Mouse (Mus musculus) NIH3T3 (cell line): ENCODE data around the gene Phactr1.

Experiments used
- DNase-seq: peaks from one replicate; pipeline ENCODE4 v3.0.0-alpha.2; 2012; ENCODE audit warnings: low read depth

Phactr1 gene

DNA sequence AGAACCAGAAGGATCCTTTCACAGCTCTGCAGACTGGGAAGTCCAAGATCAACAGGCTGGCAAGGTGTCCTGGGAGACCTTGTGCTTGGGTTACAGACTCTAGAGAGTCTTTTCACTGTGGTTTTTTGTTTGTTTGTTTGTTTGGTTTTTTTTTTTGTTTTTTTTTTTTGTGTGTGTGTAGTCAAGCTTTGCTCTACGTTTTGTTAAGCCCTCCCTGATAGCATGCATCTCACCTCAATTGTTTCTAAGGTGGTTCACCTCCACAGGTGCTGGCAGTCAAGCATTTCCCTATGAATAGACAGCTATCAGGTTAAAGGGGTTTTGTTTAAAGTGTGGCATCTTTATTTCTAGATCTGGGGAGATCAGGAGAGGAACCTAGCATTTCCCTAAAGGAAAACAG lies 191.7 kb downstream of the Phactr1 start:
- DNase-seq, result no peak

DNA sequence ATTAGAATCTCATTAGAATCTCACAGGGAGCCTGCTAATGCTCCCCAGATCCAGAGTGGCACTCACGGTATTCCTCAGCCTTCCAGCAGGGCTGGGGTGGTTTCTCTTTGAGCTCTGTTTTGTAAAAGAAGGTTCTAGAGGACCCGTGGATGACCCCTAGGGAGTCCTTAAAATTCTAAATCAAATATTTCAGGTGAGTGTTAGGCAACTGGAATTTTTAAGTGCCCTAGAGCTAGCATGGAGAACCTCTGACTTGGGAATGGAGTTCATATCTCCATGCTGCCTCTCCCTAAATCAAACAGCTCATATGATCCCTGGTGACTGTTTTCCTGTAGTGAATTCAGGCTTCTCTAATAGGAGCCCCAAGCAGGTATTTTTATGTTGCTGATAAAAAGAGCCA lies 197.9 kb downstream of the Phactr1 start:
- no peak for DNase-seq

DNA sequence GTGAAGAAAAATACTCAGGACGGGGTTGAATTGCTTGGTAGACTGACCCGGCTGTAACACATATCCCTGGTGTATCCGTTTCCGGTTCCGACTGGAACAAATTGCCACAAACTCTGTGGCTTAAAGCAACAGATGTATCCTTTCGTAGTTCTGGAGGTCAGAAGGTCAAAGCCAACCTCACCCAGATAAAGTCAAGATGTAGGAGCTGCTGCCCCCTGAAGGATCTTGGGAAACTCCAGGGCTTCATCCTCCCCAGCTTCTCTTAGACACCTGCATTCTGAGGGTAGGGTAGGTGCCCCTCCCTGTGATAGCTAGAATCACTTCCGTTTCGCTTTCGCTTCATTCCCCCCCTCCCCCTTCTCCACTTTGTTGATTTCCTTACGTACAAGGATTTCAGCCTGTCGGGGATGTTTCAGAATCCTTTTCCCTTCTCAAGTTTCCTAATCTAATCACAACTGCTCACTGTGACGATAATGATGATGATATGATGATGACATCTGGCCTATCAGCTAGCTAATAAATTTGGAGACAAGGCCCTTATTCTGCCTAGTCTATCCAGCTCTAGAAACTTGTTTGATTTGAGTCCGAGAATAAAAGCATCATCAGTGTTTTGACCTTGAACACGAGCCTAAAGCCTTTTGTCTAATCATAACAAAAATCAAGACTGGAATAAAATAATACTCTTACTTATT lies 203.8 kb downstream of the Phactr1 start:
- DNase-seq, result peak; percentile 66

DNA sequence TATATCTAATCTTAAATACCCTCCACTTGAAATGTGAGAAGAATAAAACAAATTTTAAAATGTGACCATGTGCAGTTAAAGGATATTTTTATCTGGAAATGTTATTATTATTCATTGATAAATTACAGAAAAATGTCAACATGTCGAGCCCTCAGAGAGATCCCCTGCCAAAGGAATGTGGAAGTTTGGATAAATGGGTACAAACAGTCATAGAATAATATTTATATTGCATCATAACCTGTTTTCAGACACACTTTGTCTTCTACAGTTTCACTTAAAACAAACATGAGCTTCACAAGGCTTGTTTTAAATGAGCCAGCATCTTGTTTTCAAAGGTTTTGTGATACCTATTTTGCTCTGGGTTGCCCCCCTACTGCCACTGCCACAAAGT lies 204.3 kb downstream of the Phactr1 start:
- peak; percentile 75 for DNase-seq

DNA sequence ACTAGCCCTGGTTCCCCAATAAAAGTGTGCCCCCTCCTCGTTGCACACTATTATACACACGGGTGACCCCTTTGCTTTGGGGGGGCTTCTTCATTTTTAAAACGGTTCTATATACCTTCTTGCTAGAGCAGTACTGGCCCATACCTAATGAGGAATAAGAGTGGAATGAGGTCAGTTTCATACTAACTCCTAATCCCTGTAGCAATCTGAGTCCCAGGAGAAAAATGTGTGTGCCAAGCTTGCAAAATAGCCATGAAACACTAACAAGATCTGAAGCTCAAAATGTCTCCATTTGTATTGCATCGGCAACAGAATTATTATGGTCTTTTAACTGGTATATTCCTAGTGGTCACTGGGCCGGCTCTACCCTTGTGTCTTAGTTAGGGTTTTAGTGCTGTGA lies 207.3 kb downstream of the Phactr1 start:
- DNase-seq, result peak; percentile 70

DNA sequence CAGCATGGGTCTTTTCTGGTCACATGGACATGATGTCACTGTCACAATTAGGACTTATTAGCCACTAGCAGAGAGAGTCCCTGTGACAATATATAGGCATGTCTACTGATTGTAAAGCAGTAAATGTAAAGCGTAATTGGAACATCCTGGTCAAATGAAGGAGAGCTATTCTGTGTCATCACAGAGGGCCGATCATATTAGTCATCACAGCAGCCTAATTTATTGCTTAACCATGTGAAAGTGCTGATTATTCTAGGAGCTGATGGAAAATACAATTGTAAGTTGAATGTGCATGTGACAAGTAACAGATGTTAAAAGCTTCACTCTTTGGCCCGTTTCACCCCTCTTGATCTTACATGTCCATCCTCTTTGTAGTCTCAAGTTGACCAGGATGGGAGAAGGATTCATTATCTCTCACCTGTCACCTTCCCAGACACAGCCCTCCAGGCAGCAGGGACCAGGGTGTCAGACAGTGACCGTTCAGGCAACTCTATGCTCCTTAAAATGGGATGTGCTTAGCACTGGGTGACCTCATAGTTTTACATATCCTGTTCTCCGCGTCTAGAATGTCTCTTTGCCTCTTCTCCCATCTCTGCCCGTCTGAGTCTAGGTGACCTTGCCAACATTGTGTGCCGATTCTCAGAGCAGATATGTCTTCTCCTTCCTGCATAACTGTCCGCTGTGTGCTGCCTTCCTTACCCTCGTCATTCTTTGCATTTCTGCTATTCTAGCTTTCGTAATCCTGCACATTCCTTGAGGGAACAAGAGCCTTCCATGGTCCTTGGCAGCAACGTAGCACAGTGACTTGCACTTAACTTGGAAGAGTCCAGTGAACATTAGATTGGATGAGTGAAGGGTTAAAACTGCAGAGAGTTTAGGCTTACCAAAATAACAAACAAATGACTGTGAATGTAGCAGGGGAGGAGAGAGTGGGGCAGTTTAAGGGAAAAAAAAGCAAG lies 209.4 kb downstream of the Phactr1 start:
- DNase-seq, result peak; percentile 82

DNA sequence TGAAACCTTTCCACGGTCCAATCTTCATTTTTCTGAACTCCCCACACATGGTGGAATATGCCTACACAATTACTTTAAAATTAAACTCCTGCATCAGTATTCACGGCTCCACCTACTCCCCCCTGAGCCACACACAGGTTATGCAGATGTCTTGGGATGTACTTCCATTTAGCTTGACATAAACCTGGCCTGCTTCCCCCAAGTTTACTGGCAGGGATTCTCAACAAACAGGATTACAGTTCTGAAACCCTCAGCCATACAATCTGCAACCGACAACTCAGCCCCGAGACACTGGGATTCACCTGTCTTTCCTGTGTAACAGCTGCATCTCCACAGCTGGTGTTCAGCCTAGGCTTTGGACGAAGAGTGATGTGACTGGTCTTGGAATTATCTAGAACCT lies 210.2 kb downstream of the Phactr1 start:
- DNase-seq, result peak; percentile 59

DNA sequence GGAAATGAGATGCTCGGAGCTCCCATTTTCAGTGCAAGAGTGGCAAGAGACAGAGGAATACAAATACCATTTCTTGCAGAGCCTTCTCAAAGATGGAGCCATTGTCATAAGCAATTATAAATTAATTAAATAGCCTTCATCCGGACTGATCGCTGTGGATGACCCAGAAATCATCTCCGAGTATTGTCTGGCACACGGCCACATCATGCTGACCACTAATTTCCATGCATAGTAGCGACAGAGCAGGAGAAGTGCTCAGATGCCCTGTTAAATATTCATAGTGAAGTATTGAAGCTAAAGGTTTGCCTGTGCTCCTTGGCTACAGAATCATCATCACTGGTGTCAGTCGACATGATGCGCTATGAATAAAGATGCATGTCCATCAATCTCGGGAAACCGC lies 213.6 kb downstream of the Phactr1 start:
- DNase-seq, result no peak

DNA sequence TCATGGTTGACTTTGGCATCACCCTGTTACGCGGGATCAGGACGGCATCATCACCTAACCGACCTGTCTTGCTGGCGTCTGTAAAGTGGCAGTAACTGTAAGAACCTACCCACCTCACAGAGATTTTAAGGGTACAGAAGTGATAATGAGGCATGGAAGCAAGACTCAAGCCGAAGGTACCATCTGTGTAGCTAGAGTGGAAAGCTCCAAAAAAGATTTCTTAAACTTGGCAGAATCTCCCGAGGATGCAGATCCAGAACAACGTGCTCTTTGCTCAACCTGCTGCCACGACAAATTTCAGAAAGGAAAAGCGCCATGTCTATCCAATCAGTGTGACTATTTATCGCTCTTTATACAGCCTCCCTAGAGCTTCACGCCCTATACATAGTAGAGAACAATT lies 214.2 kb downstream of the Phactr1 start:
- no peak for DNase-seq

DNA sequence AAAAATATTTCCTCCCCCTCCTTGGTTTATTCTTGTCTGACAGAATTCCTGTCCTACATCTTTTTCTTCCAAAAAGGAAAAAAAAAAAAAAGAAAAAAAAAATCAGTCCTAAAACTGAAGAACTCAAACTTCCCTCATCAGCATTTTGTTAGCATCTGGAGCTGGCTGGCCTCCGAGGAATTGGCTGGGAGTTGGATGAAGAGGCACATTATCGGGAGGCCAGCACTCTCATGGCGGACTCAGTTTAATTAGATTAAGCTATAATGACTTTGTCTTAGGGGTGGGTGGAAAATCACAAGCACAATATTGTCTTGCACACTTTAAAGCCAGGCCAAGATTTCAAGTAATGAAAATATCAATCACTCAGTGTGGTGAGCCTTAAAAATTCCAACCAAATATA lies 215.6 kb downstream of the Phactr1 start:
- no peak for DNase-seq

DNA sequence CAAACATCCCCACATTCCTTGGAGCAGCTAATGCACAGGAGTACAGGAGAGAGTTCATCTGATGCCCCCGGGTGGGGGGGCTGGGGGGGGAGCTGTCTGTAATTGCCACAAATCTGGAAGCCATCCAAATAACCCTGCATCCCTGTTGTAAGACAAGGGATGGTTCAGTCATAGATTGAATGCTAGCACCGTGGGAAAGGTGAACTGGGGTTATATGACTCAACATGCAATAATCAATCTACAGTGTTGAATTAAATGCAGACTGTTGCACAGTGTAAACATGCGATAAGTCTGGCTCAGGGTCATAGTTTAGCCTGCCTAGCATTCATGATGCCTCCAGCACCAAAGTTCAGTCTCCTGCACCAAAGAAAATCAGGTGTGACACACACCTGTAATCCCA lies 219.2 kb downstream of the Phactr1 start:
- DNase-seq, result peak; percentile 61

DNA sequence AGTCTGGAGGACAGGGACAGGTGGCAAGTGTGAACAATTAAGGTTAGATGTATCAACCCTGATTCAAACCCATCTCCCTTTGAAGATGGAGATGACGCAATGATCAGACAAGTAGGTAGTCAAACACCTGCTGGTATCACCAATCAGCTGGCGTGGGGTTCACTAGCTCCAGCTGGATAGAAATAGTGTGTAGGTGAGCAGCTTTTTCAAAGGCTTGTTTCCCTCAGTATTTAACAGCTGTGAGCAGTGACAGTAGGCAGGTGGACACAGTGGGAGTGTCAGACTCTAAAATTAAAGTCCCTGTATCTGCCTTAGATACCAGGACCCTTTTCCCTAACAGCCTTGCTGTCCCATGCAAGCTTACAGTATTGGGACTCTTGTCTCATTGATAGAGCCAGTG lies 221.4 kb downstream of the Phactr1 start:
- no peak for DNase-seq

DNA sequence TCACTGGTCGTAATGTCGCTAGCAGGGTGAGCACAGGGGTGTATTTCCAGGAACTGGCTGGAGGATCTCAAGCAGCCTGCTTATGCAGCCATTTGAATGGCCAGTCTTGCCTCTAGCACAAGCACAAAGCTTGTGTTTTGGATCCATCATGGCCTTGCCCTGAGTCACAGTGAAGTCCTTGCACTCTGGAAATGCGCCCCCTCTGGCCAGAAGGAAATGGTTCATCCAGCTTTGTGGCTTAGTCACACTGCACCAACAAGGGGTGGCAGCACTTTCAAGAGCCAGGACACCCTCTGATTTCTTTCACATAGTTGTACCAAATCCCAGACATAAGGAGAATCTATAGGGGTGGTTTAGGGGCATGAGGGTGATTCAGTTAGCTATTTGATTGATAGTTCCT lies 222.4 kb downstream of the Phactr1 start:
- DNase-seq, result peak; percentile 50

DNA sequence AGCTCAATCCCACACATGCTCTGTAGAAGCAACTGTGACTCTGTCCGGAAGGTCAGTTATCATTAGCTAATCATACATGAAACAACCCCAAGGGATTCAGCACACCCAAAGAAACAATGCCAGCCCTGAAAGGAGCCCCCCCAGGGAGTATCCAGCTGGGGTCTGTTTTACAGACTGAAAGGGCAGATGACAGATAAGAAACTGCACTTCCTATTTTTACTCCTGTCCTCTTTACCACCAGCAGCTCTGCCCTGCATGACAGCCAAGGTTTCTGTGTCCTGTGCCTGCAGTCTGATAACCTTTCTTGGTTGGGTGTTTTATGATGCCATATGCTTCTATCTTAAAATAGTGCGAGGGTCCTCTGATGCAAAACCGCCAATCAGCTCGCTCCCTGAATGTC lies 225.4 kb downstream of the Phactr1 start:
- DNase-seq, result no peak

DNA sequence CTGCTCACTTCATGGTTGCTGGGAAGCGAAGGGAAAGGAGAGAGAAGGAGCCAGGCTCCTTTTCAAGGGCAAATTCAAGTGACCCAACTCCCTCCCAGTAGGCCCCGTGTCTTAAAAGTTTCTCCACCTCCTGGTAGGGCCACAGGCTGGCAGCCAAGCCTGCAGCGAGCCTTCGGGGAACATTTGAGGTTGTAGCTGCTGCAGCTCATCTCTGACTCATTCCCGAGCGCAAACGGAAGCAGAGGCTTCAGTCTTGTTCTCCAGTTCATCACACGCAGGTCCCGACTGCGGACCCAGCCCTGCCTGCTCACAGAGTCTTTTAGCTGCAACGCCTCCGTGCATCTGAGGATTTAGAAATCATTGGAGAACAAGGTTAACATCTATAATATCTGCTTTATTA lies 226.6 kb downstream of the Phactr1 start:
- peak; percentile 87 for DNase-seq

DNA sequence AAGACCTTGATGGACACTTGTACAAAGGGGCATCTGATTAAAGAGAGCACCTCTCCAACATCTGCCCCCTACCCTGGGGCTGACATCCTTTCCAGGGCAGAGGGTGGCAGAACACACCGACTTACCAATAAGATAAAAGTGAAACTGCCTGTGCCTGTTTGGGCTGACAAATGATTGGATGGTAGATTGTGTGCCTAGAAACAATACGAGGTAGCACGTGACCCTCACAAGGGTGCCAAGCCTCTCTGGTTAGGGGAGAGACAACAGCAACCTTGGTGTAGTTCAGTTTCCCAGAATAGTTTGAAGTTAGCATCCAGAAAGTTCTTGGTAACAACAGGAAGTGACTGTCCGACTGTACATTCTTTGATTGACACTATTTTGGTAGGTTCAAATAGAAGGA lies 234.7 kb downstream of the Phactr1 start:
- no peak for DNase-seq

DNA sequence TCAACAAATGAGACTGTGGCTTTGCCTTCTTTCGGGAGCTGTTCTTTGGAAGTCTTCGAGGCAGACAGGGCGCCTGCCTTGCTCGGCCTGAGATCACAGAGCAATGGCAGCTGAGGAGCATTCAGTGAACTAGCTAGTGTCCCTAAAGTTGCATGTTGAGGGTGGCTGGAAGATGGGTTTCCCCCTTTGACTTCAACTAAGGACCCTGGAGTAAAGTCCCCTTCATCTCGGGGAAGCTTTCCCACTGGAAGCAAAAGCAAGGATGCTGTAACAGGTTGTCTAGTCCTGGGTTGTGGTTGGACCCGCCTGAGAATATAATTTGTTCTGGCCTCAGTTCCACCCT lies 235.4 kb downstream of the Phactr1 start:
- DNase-seq, result peak; percentile 10

DNA sequence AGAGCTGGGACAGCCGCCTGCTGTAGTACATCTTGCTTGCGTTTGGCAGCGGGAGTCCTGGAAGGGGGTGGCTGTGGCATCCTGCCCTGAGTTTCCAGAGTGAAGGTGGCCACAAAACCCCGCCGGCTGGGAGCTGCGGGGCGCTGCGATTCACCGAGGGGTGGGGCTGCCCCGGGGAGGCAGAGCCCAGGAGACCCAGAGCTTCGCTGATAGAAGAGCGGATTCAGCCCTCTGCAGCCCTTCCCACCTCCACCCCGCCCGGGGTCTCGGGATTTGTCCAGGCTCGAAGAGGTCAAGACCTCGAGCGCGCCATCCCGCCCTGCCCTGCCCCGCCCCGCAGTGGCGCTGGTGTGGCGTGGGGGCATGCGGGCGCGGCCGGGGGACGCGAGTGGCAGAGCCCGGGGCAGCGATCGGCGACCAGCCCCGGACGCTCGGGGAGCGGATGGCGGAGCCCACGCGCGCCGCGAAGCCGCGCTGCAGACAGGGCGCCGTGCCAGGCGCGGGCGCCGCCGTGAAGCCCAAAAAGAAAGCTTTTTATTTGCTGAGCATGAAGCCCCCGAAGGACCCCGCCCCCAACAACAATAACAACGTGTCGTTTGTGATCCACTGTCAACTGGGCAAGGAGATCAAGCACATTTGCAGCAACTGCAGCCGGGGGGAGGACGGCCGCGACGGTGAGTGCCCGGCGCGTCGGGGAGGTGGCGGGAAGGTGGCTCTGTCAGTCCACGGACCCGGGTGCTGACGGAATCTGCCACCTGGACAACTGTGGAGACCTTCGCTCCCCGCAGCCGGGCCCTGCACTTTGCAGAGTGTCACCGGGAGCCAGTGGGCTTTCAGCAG lies 236.0 kb downstream of the Phactr1 start:
- peak; percentile 66 for DNase-seq

DNA sequence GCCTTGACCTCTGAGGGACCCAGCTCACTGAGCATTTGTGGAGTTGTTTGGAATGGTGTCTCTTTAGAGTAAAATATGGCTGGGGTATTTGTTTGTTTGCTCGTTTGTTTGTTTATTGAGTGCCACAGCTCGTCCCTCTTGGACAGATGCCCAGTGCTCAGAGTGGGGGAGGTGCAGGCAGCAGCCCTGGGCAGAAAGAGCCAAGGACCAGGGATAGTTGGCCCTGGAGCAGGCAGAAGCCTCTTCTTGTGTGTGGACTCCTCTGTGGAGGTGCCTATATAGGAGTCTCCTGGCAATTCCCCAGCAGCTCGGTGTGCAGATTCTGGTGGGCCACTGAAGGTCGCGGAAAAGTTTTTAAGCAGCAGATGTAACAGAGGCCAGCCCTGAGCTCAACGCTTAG lies 236.8 kb downstream of the Phactr1 start:
- DNase-seq, result peak; percentile 50

DNA sequence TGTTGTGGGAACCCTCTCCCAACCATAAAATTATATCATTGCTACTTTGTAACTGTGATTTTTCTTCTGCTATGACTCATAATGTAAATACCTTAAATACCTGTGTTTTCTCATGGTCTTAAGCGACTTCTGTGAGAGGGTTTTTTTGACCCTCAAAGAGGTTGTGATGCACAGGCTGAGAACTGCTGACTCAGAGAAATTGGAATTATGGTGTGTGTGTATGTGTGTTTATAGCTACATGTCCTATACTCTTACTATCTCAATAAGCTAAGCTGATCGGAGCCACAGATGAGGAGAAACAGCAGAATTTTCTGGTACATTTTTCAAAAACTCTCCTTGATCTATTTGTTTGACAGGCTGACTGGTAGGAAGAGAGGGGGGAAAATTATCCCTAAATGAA lies 239.6 kb downstream of the Phactr1 start:
- no peak for DNase-seq

DNA sequence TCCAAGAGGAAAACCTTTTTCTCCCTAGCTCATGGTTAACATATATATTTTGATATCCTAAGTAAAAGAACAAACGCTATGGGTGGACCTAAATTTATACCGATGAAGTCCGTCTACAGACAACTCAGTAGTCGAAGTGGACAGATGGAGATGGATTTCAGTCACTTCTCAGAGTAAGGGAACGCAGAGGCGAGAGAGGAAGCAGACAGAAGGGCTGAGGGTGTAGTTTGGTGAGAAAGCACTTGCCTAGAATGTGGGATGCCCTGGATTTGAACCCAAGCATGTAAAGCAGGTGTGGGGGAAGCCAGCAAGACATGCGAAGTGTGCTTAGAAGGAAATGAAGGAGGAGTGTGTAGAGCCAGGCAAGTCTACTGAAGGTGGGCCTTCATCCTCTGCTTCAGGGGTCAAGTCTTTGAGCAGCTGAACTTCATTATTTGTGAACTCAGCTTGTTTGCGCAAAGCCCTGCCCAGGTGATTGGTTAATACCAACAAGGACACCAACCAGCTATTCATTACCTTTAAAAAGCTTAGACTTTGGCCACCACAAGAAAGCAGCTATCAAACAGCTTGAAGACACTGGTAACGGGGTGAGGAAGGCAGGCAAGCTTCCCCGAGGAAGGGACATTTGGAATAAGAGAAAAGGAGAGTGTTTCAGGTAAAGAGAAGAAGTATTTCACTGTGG lies 241.5 kb downstream of the Phactr1 start:
- DNase-seq, result no peak

DNA sequence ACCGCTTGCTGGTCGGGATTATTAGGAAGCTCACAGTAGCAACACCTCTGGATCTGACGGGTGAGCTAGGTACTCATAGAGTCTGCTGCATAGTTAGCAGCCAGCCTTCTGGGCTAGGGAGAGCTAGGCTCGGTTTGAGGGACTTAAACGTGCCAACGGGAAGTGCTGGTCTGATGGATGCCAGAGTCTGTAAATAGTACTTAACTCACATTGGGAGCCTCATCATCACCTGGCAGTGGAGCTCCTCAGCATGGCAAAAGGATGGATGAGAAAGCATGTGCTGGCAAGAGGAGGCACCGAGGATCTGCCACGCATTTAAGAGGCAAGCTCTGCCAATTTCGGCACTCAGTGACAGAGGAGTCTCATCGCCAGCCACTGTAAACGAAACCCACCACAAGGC lies 247.4 kb downstream of the Phactr1 start:
- no peak for DNase-seq
